Mouse (Mus musculus): ENCODE measurements around the gene H2al1a. TPM values are rescaled to one million over a fixed set of nuclear protein-coding genes. Genes with fewer than 3 reads are reported as not detected.
"Not testable (repeated sequence)": the region's sequence is repeated elsewhere in the genome, so short reads cannot be mapped to it uniquely, and the experiment has no call there.

The H2al1a gene
- not detected in 2 replicates for polyA plus RNA-seq (2012; rRNA removed)

- H3K4me1 ChIP-seq (replicated peaks; ENCODE audit: control insufficient read depth, insufficient read depth, low read length); DNase-seq; H3K36me3 ChIP-seq (ENCODE audit: control insufficient read depth, insufficient read depth, low read length); H3K27ac ChIP-seq (ENCODE audit: control insufficient read depth, insufficient read depth, low read length); H3K4me3 ChIP-seq (ENCODE audit: control insufficient read depth, insufficient read depth, low read length); H3K27me3 ChIP-seq (ENCODE audit: control insufficient read depth, insufficient read depth, low read length): not testable (repeated sequence)
- WGBS: no CpG with 5 or more reads among the region's 3 CpGs
Measured at GRCm38 (mm10) chrX:11298957-11299356, at the start of gene H2al1a. Gene H2al1a, plus strand, starts transcription at chrX:11299257.

GRCm38 (mm10) chrX:11250155-11250554 is 48.9 kb upstream of the H2al1a start:
- Histone ChIP-seq H3K4me1 (replicated peaks; ENCODE audit: control insufficient read depth, insufficient read depth, low read length) (no peaks in the 10 kb centered on the region), H3K4me3 (ENCODE audit: control insufficient read depth, insufficient read depth, low read length) (no peak overlapping the region), H3K36me3 (ENCODE audit: control insufficient read depth, insufficient read depth, low read length) (no peaks in the 10 kb centered on the region), H3K27ac (ENCODE audit: control insufficient read depth, insufficient read depth, low read length) (no peak overlapping the region), H3K27me3 (ENCODE audit: control insufficient read depth, insufficient read depth, low read length) (no peaks in the 10 kb centered on the region)
- TF ChIP-seq POLR2A (IDR thresholded peaks at IDR 0.05; ENCODE audit: control insufficient read depth, extremely low read depth, insufficient read depth, low read length, poor library complexity) (no peak), CTCF (IDR thresholded peaks at IDR 0.05; ENCODE audit: borderline replicate concordance, control insufficient read depth, extremely low read depth, insufficient read depth, low read length, poor library complexity) (no peak)
- 85% methylated on average over 12 of the region's 12 CpGs for WGBS
- DNase-seq: no peak

GRCm38 (mm10) chrX:11254062-11254461 is 45.0 kb upstream of the H2al1a start:
- 43% methylated on average over 5 of the region's 5 CpGs for WGBS
- no peak overlapping the region for H3K27ac ChIP-seq (ENCODE audit: control insufficient read depth, insufficient read depth, low read length)
- no peaks in the 10 kb centered on the region for H3K27me3 ChIP-seq (ENCODE audit: control insufficient read depth, insufficient read depth, low read length)
- DNase-seq: no peak
- H3K36me3 ChIP-seq (ENCODE audit: control insufficient read depth, insufficient read depth, low read length): no peaks in the 10 kb centered on the region
- no peak overlapping the region for H3K4me3 ChIP-seq (ENCODE audit: control insufficient read depth, insufficient read depth, low read length)
- peaks cover 4% of the 10 kb centered on the region for H3K4me1 ChIP-seq (replicated peaks; ENCODE audit: control insufficient read depth, insufficient read depth, low read length)
- TF ChIP-seq POLR2A (IDR thresholded peaks at IDR 0.05; ENCODE audit: control insufficient read depth, extremely low read depth, insufficient read depth, low read length, poor library complexity) (no peak), CTCF (IDR thresholded peaks at IDR 0.05; ENCODE audit: borderline replicate concordance, control insufficient read depth, extremely low read depth, insufficient read depth, low read length, poor library complexity) (no peak)

DNA sequence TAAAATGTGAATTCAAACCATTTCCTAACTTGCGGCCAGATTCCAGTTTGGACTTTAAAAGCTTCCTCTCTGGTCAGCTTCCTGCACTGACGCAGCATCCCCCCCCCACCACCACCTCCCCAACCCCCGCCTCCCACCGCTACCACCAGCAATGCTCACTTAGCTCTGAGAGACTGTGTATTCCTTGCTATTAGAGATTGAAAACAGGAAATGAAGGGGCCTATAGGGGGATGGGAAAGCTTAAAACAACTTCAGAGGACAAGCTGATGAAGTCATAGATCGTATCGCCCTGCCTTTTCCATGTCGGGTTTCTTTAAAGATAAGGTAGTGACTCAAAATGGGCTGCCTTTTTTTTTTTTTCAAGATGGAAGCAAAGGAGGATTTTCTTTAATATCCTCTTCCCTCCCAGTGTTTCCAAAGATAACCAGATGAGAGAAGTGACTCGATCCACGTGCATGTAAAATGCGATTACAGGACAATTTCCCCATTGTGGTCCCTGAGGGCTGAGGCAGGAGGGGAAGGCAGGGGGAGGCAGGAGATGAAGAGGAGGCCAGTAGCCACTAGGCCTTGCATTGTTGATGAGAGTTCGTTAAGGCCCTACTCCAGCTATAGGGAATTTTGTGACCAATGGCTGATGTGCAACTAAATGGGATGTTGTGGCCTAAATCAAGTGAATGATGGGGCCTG is 44.4 kb upstream of the H2al1a start:
- TF ChIP-seq CTCF (IDR thresholded peaks at IDR 0.05; ENCODE audit: borderline replicate concordance, control insufficient read depth, extremely low read depth, insufficient read depth, low read length, poor library complexity) (no peak), POLR2A (IDR thresholded peaks at IDR 0.05; ENCODE audit: control insufficient read depth, extremely low read depth, insufficient read depth, low read length, poor library complexity) (no peak)
- 20% methylated on average over 11 of the region's 11 CpGs for WGBS
- Histone ChIP-seq H3K4me1 (replicated peaks; ENCODE audit: control insufficient read depth, insufficient read depth, low read length) (peaks cover 4% of the 10 kb centered on the region), H3K4me3 (ENCODE audit: control insufficient read depth, insufficient read depth, low read length) (no peak overlapping the region), H3K27ac (ENCODE audit: control insufficient read depth, insufficient read depth, low read length) (no peak overlapping the region), H3K36me3 (ENCODE audit: control insufficient read depth, insufficient read depth, low read length) (no peaks in the 10 kb centered on the region), H3K27me3 (ENCODE audit: control insufficient read depth, insufficient read depth, low read length) (no peaks in the 10 kb centered on the region)
- DNase-seq: no peak

DNA sequence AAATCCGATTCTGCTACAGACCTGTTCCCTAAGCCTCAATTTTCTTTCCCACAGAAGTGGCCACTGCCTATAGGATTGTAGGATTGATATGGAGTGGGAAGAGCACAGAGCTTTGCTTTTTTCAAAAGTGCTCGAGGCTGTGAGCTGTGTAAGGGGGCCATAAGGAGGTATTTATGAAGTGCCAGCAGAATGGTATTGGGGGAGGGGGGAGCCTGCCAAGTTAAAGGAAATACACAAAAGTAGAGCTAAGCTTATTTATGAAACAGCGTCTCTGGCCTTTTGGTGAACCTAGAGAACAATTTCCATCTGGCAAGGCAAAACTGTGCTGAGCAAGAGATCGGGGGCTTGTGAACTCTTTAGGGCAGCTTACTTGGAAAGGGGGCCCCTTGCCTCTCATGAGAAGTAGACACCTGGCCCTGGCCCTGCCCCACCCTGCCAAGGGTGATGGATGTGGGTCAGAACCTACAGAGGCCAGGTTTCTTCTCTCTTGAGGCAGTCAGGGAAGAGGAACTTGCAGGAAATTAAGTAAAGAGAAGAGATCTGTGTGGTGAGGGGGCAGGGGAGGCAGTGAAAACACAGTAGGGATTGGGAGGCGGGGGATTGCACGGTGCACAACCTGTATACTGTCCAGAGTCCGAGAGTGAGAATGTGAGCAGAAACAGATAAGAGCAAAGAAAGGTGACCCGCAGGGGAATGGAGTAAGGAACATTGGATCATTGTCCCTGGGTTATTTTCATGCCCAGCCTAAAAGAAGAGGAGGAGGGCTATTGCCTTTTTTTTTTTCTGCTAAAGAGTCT is 43.3 kb upstream of the H2al1a start:
- Histone ChIP-seq H3K36me3 (ENCODE audit: control insufficient read depth, insufficient read depth, low read length) (no peaks in the 10 kb centered on the region), H3K27me3 (ENCODE audit: control insufficient read depth, insufficient read depth, low read length) (no peaks in the 10 kb centered on the region), H3K4me1 (replicated peaks; ENCODE audit: control insufficient read depth, insufficient read depth, low read length) (peaks cover 4% of the 10 kb centered on the region), H3K4me3 (ENCODE audit: control insufficient read depth, insufficient read depth, low read length) (no peak overlapping the region), H3K27ac (ENCODE audit: control insufficient read depth, insufficient read depth, low read length) (no peak overlapping the region)
- no peak for DNase-seq
- TF ChIP-seq POLR2A (IDR thresholded peaks at IDR 0.05; ENCODE audit: control insufficient read depth, extremely low read depth, insufficient read depth, low read length, poor library complexity) (no peak), CTCF (IDR thresholded peaks at IDR 0.05; ENCODE audit: borderline replicate concordance, control insufficient read depth, extremely low read depth, insufficient read depth, low read length, poor library complexity) (no peak)
- 77% methylated on average over 8 of the region's 8 CpGs for WGBS

DNA sequence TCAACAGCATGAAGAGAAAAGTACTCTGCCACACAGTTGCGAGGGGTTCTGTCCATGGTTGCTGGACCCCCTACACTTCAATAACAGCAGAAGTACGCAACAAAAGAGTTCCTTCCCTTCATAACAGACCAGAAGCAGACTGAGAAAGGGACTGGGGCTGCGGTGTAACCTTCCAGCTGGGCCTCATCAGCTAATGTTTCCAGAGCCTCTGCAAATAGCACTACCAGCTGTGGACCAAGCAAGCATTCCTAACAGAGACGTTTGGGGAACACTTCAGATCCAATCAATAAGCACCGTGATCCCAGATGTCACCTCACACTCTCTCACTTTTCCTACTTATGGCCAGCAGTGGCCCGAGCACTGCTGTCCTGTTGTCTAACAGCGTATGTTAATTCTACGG is 34.1 kb upstream of the H2al1a start:
- no peaks in the 10 kb centered on the region for H3K27me3 ChIP-seq (ENCODE audit: control insufficient read depth, insufficient read depth, low read length)
- H3K27ac ChIP-seq (ENCODE audit: control insufficient read depth, insufficient read depth, low read length): no peak overlapping the region
- H3K36me3 ChIP-seq (ENCODE audit: control insufficient read depth, insufficient read depth, low read length): no peaks in the 10 kb centered on the region
- WGBS: 96% methylated on average over 8 of the region's 8 CpGs
- H3K4me3 ChIP-seq (ENCODE audit: control insufficient read depth, insufficient read depth, low read length): no peak overlapping the region
- H3K4me1 ChIP-seq (replicated peaks; ENCODE audit: control insufficient read depth, insufficient read depth, low read length): no peaks in the 10 kb centered on the region
- DNase-seq: no peak
- TF ChIP-seq CTCF (IDR thresholded peaks at IDR 0.05; ENCODE audit: borderline replicate concordance, control insufficient read depth, extremely low read depth, insufficient read depth, low read length, poor library complexity) (no peak), POLR2A (IDR thresholded peaks at IDR 0.05; ENCODE audit: control insufficient read depth, extremely low read depth, insufficient read depth, low read length, poor library complexity) (no peak)

Data from thymus, adult 2 months (tissue).